Mouse (Mus musculus) kidney, embryonic 16.5 days (tissue): Measurements from ENCODE around the gene Tlk2. TPM values are rescaled to one million over a fixed set of nuclear protein-coding genes. Genes with fewer than 3 reads are reported as not detected.

Source experiments
- ATAC-seq: fragments of 200-750 bp; cut with Nextera tagmentation; 2 replicates; pipeline ENCODE4 v1.8.0; 2017; ENCODE audit warnings: moderate TSS enrichment; ENCODE audit not compliant: low FRiP score, low TSS enrichment
- H3K27ac ChIP-seq: fragments of 300-500 bp; sonication (generic); 2 replicates; pipeline ENCODE4 v1.5.1; 2014; ENCODE audit warnings: low read length
- H3K27me3 ChIP-seq: fragments of 300-500 bp; sonication (generic); 2 replicates; pipeline ENCODE4 v1.6.1; 2014; ENCODE audit warnings: low read length, control low read depth, mixed read lengths; ENCODE audit not compliant: insufficient read depth
- H3K36me3 ChIP-seq: fragments of 300-500 bp; sonication (generic); 2 replicates; pipeline ENCODE4 v1.6.1; 2014; ENCODE audit warnings: low read length, control low read depth, mixed read lengths; ENCODE audit not compliant: insufficient read depth
- H3K4me1 ChIP-seq: fragments of 300-500 bp; sonication (generic); 2 replicates; pipeline ENCODE4 v1.6.1; 2014; ENCODE audit warnings: low read length, control low read depth, mixed read lengths; ENCODE audit not compliant: insufficient read depth
- H3K4me2 ChIP-seq: fragments of 300-500 bp; sonication (generic); replicated peaks from 2 replicates; pipeline ENCODE4 v1.6.1; 2014; ENCODE audit warnings: low read depth, low read length
- H3K4me3 ChIP-seq: fragments of 300-500 bp; sonication (generic); 2 replicates; pipeline ENCODE4 v1.5.1; 2014; ENCODE audit warnings: mild to moderate bottlenecking, low read length
- H3K9ac ChIP-seq: fragments of 300-500 bp; sonication (generic); replicated peaks from 2 replicates; pipeline ENCODE4 v1.6.1; 2014; ENCODE audit warnings: low read length
- H3K9me3 ChIP-seq: fragments of 300-500 bp; sonication (generic); 2 replicates; pipeline ENCODE4 v1.6.1; 2016; ENCODE audit warnings: low read length, control low read depth
- WGBS: fragments of 180-500 bp; shearing (Covaris S2); extraction: QIAGEN DNeasy Blood & Tissue Kit; methylation state at CpG from one replicate; pipeline ENCODE4 v1.1.7; 2014; 5-methylcytosine and 5-hydroxymethylcytosine counted together
- polyA plus RNA-seq: library from polyadenylated mRNA; unstranded; fragments of >200 nt; fragmentation: Nextera tagmentation; extraction: Ambion mirVana; gene quantifications from 2 replicates; pipeline ENCODE4 v1.2.1, GENCODE M21; 2015

Gene Tlk2
- polyA plus RNA-seq, 1 experiment from 2014 or later = 18.4 TPM

GRCm38 (mm10) chr11:105317769-105318168, 139.2 kb downstream of the Tlk2 start:
- 0 out of 2 replicates have a peak, but pooled peaks cover 3% of the 10 kb centered on the region for H3K36me3 ChIP-seq
- WGBS = 85% methylated on average over 6 of the region's 6 CpGs
- H3K9ac ChIP-seq = no peak overlapping the region
- no peaks in the 10 kb centered on the region for H3K27me3 ChIP-seq
- no peak for ATAC-seq
- H3K4me1 ChIP-seq = peaks cover 22% of the 10 kb centered on the region
- no peak overlapping the region for H3K27ac ChIP-seq
- H3K9me3 ChIP-seq = no peaks in the 10 kb centered on the region
- no peak overlapping the region for H3K4me2 ChIP-seq
- H3K4me3 ChIP-seq = no peak overlapping the region

- Histone ChIP-seq H3K9ac (no peak overlapping the region), H3K27me3 (no peaks in the 10 kb centered on the region), H3K36me3 (peaks cover 8% of the 10 kb centered on the region; the same call in 1 of the 2 replicates), H3K9me3 (no peaks in the 10 kb centered on the region), H3K4me2 (no peak overlapping the region), H3K4me1 (no peaks in the 10 kb centered on the region), H3K27ac (no peak overlapping the region), H3K4me3 (no peak overlapping the region)
- WGBS = 64% methylated on average over 2 of the region's 2 CpGs
- ATAC-seq = no peak
Measured at GRCm38 (mm10) chr11:105321090-105321489, 142.5 kb downstream of the Tlk2 start.

GRCm38 (mm10) chr11:105323530-105323929, 144.9 kb downstream of the Tlk2 start:
- WGBS = 86% methylated on average over 5 of the region's 5 CpGs

GRCm38 (mm10) chr11:105327101-105327500, 148.5 kb downstream of the Tlk2 start:
- no peak for ATAC-seq
- Histone ChIP-seq H3K9me3 (no peaks in the 10 kb centered on the region), H3K27me3 (no peaks in the 10 kb centered on the region), H3K4me3 (no peak overlapping the region), H3K4me1 (peaks cover 16% of the 10 kb centered on the region; the same call in 1 of the 2 replicates), H3K4me2 (no peak overlapping the region), H3K36me3 (peaks cover 5% of the 10 kb centered on the region; the same call in 1 of the 2 replicates), H3K9ac (no peak overlapping the region), H3K27ac (no peak overlapping the region)
- WGBS = 87% methylated on average over 3 of the region's 3 CpGs

More at GRCm38 (mm10) chr11:105323530-105323929, 144.9 kb downstream of the Tlk2 start:
- no peaks in the 10 kb centered on the region for H3K4me1 ChIP-seq
- H3K4me2 ChIP-seq = no peak overlapping the region
- no peak overlapping the region for H3K27ac ChIP-seq
- no peak overlapping the region for H3K4me3 ChIP-seq
- H3K9me3 ChIP-seq = no peaks in the 10 kb centered on the region
- ATAC-seq = no peak
- peaks cover 8% of the 10 kb centered on the region; the same call in 1 of the 2 replicates for H3K36me3 ChIP-seq
- H3K9ac ChIP-seq = no peak overlapping the region
- H3K27me3 ChIP-seq = no peaks in the 10 kb centered on the region

- H3K4me1 ChIP-seq = peaks cover 19% of the 10 kb centered on the region; the same call in 1 of the 2 replicates
Measured at GRCm38 (mm10) chr11:105329962-105330361, 151.4 kb downstream of the Tlk2 start.

GRCm38 (mm10) chr11:105331129-105331528, 152.5 kb downstream of the Tlk2 start:
- Histone ChIP-seq H3K4me2 (no peak overlapping the region), H3K4me3 (no peak overlapping the region), H3K36me3 (no peaks in the 10 kb centered on the region), H3K9me3 (no peaks in the 10 kb centered on the region), H3K4me1 (peaks cover 19% of the 10 kb centered on the region; the same call in 1 of the 2 replicates), H3K27ac (no peak overlapping the region), H3K27me3 (no peaks in the 10 kb centered on the region), H3K9ac (no peak overlapping the region)
- 76% methylated on average over 3 of the region's 3 CpGs for WGBS
- ATAC-seq = no peak

More at GRCm38 (mm10) chr11:105329962-105330361, 151.4 kb downstream of the Tlk2 start:
- H3K4me3 ChIP-seq = no peak overlapping the region
- H3K27me3 ChIP-seq = no peaks in the 10 kb centered on the region
- ATAC-seq = no peak
- no peaks in the 10 kb centered on the region for H3K9me3 ChIP-seq
- H3K27ac ChIP-seq = no peak overlapping the region
- no peak overlapping the region for H3K9ac ChIP-seq
- 32% methylated on average over 9 of the region's 9 CpGs for WGBS
- peaks cover 5% of the 10 kb centered on the region; the same call in 1 of the 2 replicates for H3K36me3 ChIP-seq
- no peak overlapping the region for H3K4me2 ChIP-seq

GRCm38 (mm10) chr11:105331732-105332131, 153.1 kb downstream of the Tlk2 start:
- 32% methylated on average over 10 of the region's 10 CpGs for WGBS
- H3K4me2 ChIP-seq = no peak overlapping the region

GRCm38 (mm10) chr11:105332468-105332867, 153.9 kb downstream of the Tlk2 start:
- no peaks in the 10 kb centered on the region for H3K36me3 ChIP-seq
- no peaks in the 10 kb centered on the region for H3K9me3 ChIP-seq
- H3K4me2 ChIP-seq = no peak overlapping the region
- WGBS = 71% methylated on average over 8 of the region's 8 CpGs
- H3K4me1 ChIP-seq = peaks cover 19% of the 10 kb centered on the region; the same call in 1 of the 2 replicates
- H3K27ac ChIP-seq = no peak overlapping the region
- ATAC-seq = no peak
- no peaks in the 10 kb centered on the region for H3K27me3 ChIP-seq
- H3K9ac ChIP-seq = no peak overlapping the region
- no peak overlapping the region for H3K4me3 ChIP-seq

More at GRCm38 (mm10) chr11:105331732-105332131, 153.1 kb downstream of the Tlk2 start:
- Histone ChIP-seq H3K4me1 (peaks cover 19% of the 10 kb centered on the region; the same call in 1 of the 2 replicates), H3K36me3 (no peaks in the 10 kb centered on the region), H3K27ac (no peak overlapping the region), H3K4me3 (no peak overlapping the region), H3K9me3 (no peaks in the 10 kb centered on the region), H3K9ac (no peak overlapping the region), H3K27me3 (no peaks in the 10 kb centered on the region)
- ATAC-seq = no peak

Other genes starting within 250 kb of the Tlk2 start
- gene Efcab3, start 115.2 kb upstream of the Tlk2 start, polyA plus RNA-seq = 0.23 TPM in 1 of 2 replicates, not detected in the other
- gene Mettl2, start 52.4 kb upstream of the Tlk2 start, polyA plus RNA-seq = 44.7 and 45.7 TPM in 2 replicates
- not detected in 2 replicates for gene Gm10842, start 31.9 kb upstream of the Tlk2 start, polyA plus RNA-seq
- gene Mrc2, start 113.8 kb downstream of the Tlk2 start, polyA plus RNA-seq = 20.3 and 21.3 TPM in 2 replicates